Mouse (Mus musculus) testis, adult 2 months (tissue): Measurements from ENCODE around the gene Il18.
"Not testable (repeated sequence)": the region's sequence is repeated elsewhere in the genome, so short reads cannot be mapped to it uniquely, and the experiment has no call there.

Experiments
- CTCF ChIP-seq: fragments of 200-500 bp; IDR thresholded peaks from 2 replicates; pipeline ENCODE4 v1.5.1; 2012; ENCODE audit warnings: low read depth, mild to moderate bottlenecking, inconsistent platforms, low read length, moderate library complexity; ENCODE audit not compliant: control insufficient read depth, insufficient read depth, insufficient replicate concordance
- POLR2A ChIP-seq: fragments of 200-500 bp; IDR thresholded peaks from 2 replicates; pipeline ENCODE4 v1.6.1; 2012; ENCODE audit warnings: low read depth, mild to moderate bottlenecking, inconsistent platforms, low read length, moderate library complexity; ENCODE audit not compliant: control insufficient read depth

GRCm38 (mm10) chr9:50630903-50631302 lies 76.3 kb downstream of the Il18 start:
- not testable (repeated sequence) for TF ChIP-seq CTCF, POLR2A
